Mouse (Mus musculus) layer of hippocampus, postnatal 10 days (tissue): Measurements from ENCODE around the gene Lrrc3c. TPM values are rescaled to one million over a fixed set of nuclear protein-coding genes. Genes with fewer than 3 reads are reported as not detected.
"Not testable (repeated sequence)": the region's sequence is repeated elsewhere in the genome, so short reads cannot be mapped to it uniquely, and the experiment has no call there.

Experiments
- DNase-seq, 2 experiments: peaks; one replicate each; pipeline ENCODE4 v3.0.0; 2021; ENCODE audit warnings: low spot score in 2 of 2
- total RNA-seq, 2 experiments: library from RNA; stranded (reverse); gene quantifications; 2 replicates each; pipeline ENCODE4 v1.2.3; 2021

Gene Lrrc3c
- total RNA-seq, 2 experiments from 2014 or later: not detected

- DNase-seq: peak in 1 of 2 experiments; percentile 33
These were observed 11.8 kb upstream of the Lrrc3c start for GRCm38 (mm10) chr11:98586087-98586891.

- peak; percentile 99 for DNase-seq
These were observed 11.1 kb upstream of the Lrrc3c start, which contains the start of gene Ormdl3 for GRCm38 (mm10) chr11:98586892-98587563. Gene Ormdl3 (minus strand): TSS chr11:98587368.

- DNase-seq: peak; percentile 38 to 51
These were observed 10.2 kb upstream of the Lrrc3c start for GRCm38 (mm10) chr11:98587684-98588546.

GRCm38 (mm10) chr11:98588833-98589281, 9.2 kb upstream of the Lrrc3c start:
- DNase-seq: no peak

GRCm38 (mm10) chr11:98589306-98589705, 8.8 kb upstream of the Lrrc3c start:
- no peak for DNase-seq

DNA sequence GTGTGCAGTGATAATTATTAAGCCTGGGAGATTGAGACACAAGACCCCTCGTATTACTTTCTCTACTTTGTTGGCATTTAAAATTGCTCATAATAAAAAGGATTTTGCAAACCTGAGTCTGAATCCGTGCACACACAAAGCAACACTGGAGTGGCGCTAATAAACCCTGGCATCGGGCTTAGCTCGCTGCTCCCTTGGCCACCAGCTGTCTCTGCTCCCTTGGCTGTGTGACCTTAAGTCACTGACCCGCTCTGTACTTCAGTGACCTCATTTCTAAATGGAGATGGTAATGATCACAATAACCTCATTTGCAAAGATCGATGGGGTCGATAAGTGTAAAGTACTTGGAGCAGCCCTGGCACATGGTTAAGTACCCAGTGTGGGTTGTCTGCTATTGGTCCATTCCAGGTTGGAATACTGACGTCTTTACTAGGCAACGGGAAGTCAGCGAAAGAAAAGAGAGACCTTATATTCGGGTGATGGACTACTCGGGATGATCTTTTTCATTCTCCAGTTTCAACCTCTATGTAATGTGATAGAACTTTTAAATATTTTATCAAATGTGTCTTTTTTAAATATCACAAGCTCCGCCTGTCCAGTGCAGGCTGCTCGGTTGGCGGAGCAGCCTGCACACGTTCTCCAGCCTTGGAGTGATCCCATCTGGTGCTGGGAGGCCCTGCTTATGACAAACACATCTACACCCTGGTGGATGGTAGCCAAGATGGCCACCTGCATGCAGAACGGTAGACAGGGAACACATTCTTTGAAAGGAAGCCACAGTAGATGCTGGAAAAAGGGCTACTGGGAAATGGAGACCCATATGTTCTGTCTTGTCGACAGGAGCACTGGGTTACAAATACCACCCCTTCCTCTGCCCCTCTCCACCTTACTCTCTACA, 7.3 kb upstream of the Lrrc3c start:
- DNase-seq: no peak

DNA sequence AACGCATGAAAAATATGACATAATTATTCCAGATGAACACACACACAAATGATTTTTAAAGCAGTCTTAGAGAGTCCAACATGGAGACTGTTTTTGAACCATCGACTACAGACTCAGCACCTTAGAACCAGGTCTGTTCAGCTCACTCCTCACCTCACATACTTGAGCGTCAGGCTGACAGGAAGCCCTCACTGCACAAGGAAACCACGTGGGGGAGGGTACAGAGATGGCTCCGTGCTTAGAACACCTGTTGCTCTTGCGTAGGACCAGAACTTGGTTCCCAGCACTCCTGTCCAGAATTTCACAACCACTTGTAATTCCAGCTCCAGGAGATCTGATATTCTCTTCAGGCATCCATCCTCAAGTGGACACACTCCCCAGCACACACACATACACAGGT, 3.1 kb upstream of the Lrrc3c start:
- DNase-seq: no peak

DNA sequence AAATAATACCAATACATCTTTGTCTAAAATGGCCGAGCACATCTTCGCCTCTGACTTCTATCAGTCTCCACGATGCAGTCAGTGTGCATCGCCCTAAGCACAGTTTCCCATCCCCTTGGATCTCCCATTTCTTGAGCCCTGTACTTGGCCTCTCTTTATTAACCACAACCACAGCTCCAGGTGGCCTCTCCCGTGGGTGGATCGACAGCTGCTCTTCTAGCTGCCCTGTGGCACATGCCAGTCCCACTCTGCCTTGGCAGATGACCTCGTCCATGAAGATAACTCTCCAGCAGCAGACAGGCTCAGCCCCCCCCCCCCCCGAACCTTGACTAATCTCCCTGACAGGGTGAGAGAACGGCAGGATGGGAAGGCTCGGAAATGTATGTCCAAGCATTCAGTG, 2.6 kb upstream of the Lrrc3c start:
- DNase-seq: no peak

DNA sequence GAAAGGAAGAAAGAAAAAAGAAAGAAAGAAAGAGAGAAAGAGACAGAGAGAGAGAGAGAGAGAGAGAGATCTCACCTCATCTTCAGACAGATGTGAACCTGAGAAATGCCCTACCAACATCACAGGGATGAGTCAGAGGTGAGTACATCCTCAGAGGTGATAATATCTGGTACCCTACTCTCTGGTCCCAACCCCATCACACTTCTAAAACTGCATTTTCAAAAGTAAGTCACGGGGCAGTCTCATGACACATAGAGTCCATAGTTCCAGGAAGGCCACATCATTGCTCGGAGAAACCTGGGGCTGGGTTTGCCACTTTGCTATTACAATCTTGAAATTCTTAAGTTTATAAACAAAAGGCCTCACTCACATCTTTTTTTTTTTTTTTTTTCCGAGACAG, 2.1 kb upstream of the Lrrc3c start:
- DNase-seq: no peak

GRCm38 (mm10) chr11:98597363-98597762, 728 bp upstream of the Lrrc3c start:
- DNase-seq: peak; percentile 40 to 43

DNA sequence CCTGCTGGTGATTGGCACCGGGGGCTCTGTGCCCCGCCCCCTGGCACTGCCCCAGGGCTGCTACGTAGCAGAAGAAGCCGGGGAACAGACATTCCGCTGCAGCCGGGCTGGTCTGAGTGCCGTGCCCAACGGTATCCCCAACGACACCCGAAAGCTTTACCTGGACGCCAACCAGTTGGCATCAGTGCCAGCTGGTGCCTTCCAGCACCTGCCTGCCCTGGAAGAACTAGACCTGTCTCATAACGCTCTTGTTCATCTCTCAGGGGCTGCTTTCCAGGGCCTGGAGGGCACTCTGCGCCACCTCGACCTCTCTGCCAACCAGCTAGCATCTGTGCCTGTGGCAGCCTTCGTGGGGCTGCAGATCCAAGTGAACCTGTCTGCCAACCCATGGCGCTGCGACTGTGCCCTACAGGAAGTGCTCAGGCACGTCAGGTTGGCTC, 780 bp downstream of the Lrrc3c start:
- peak; percentile 47 to 62 for DNase-seq

DNA sequence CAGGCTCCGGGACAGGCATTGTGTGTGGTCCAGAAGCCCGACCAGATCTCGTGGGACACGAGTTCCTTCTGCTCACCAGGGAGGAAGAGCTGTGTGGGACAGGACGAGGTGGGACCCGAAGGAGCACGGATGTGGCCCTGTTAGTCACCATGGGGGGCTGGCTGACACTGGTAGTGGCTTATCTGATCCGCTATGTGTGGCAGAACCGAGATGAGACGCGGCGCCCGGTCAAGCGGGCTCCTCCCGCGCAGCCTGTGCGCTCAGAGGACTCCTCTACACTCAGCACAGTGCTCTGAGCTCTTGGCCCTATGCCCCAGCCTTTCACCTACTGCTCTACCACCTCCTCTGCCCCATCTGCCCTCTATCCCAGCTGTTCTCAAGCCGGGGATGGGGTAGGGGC, 1.2 kb downstream of the Lrrc3c start:
- no peak for DNase-seq

DNA sequence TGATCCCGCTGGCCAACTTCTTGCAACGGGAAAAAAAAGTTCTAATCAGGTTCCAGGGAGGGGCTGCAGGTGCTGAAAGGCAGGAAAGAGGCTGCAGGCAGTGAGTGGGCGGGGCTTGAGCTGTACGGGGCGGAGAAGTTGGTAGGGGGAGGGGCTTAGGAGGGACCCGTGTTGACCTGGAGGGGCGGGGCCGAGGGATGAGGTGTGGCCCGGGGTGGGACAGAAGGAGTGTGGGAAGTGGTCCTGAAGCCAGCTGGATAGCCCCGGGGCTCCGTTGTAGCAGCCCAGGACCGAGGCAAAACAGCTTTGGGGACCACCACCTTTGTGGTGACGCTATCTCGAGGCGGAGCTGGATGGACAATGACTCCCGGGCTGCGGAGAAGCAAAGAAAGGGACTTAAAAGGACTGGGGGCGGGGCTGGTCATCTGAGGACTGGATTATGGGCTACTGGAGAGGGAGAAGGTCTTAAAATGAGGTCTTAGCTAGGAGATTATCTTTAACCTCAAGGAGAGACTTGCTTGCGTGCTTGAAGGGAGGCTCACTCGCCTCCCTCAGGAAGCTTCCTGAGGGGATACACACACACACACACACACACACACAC, 4.1 kb downstream of the Lrrc3c start:
- DNase-seq: no peak

DNA sequence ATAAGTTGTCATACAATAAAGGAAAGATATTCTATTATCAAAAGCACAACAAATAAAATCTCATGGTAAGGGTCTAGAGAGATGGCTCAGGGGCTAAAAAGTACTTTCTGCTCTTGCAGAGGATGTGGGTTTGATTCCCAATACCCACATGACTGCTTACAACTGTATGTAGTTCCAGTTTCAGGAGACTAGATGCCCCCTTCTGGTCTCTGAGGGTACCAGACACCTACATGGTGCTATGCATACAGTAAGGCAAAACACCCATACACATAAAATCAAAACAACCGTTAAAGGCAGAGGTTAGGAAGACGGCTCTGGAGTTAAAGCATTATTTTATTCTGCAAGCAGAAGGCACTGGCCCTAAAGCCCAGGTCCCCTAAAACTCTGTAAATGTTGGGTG, 5.9 kb downstream of the Lrrc3c start:
- DNase-seq: no peak

DNA sequence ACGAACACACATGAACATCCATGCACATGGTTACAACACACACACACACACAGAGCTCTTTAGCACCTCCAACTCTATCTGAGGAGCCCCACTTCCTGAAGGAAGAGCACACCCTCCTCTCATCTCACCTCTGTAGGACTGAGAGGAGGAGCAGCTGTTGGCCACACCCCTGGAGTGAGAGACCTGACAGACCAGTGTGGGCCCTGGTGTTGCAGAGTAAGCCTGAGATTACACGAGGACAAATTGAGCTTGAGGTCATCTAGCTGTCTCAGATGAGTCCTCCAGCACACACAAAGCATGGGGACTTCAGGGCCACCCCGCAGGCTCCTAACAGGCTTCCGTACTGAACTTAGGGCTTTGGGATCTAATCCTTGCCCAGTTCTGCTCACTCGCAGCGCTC, 6.8 kb downstream of the Lrrc3c start:
- not testable (repeated sequence) for DNase-seq

DNA sequence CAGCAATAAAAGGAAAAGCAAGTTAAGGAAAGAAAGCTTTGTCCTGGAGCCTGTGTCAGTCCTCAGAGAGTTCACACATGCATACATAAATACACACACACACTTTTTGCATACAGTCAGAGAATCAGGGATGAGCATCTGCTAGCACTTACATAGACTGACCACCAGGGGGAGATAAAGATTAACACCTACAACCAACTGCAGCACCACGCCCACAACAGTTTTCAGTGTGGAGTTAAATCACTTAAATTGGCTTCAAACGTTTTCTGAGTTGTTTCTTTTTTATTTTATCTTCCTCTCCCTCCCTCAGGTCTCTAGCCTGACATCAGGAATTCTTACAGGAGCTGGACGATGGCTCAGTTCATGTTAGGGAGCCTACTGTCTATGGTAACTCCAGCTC, 8.7 kb downstream of the Lrrc3c start:
- DNase-seq: no peak

DNA sequence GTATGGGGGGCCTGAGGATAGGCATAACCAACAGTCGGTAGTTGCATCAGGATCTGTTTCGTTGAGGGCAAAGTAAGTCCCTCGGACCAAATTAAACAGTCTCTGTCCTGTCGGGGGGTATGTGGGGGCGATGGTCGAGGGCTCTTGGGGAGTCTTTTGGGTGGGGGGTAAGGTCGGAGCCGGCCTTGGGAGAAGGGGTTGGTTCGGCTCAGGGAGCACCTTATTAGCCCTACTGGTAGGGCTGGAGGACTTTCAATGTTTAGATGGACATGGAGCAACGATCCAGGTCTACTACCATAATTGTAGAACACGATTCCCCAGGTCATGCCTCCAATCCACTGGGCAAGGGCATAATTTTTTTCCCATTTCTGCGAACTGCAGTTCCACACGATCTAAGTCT, 22.7 kb downstream of the Lrrc3c start:
- DNase-seq: no peak

- not testable (repeated sequence) for DNase-seq
These were observed 25.9 kb downstream of the Lrrc3c start for GRCm38 (mm10) chr11:98623981-98624380.

DNA sequence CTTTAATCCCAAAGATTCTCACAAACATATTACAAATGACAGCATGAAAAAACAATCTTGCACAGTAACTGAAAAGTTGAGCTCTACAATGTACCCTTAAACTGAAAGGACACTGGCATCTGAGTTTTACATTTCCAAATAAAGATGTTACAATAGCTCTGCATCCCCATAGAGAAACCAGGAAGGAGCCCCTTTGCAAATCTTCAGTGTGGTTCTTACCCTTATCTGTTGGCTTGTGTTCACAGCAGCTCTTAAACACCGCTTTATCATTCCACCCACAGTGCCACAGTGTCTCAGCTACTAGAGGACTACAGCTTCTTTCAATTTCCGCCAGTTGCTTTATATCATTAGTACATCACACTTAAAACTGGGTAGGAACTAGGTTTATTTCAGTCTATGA, 26.3 kb downstream of the Lrrc3c start:
- DNase-seq: not testable (repeated sequence)
